Mouse (Mus musculus) erythroblast, embryonic 14.5 days (primary cell): ENCODE data around the gene Flvcr1.

Source experiments
- GATA1 ChIP-seq: IDR thresholded peaks from 2 replicates; pipeline ENCODE4 v1.6.1; 2012; ENCODE audit warnings: low read length, inconsistent platforms, mixed read lengths
- TAL1 ChIP-seq: IDR thresholded peaks from 3 replicates; pipeline ENCODE4 v1.6.1; 2012; ENCODE audit warnings: low read length, inconsistent platforms, mixed read lengths

DNA sequence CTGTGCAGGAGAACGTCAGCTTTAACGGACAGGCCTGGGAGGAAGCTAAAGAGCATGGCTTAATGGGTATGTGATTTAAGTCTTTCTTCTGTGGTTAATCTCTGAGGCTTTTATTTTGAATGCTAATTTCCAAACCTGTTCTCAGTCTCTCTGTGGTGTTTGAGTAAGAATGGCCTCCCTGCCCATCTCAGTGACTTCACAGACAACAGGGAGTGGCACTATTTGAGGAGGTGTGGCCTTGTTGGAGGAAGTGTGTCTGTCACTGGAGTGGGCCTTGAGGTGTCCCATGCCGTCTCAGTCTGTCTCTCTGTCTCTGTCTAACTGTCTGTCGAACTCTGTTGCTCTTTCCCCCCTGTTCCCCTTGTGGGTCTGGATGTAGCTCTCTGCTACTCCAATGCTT, 39.2 kb upstream of the Flvcr1 start:
- no peak for TF ChIP-seq TAL1
- TF ChIP-seq GATA1: no peak
